Mouse (Mus musculus) heart, adult 2 months (tissue): ENCODE measurements at regions not wholly inside any gene's neighbourhood (a gene's known extent, or its start where the extent isn't known, plus 50 kb on each side); places are given as distances from the start of the nearest gene placed in this dataset.

Experiments used
- DNase-seq, 2 experiments: peaks; one replicate each; pipeline ENCODE4 v3.0.0; 2021
- H3K27ac ChIP-seq: fragments of 200-600 bp; 2 replicates; pipeline ENCODE4 v1.8.1; 2022
- H3K27me3 ChIP-seq: fragments of 200-500 bp; 2 replicates; pipeline ENCODE4 v1.6.1; 2012; ENCODE audit warnings: mild to moderate bottlenecking, low read length, inconsistent platforms, mixed read lengths; ENCODE audit not compliant: control insufficient read depth, insufficient read depth
- H3K36me3 ChIP-seq: fragments of 200-500 bp; 2 replicates; pipeline ENCODE4 v1.6.1; 2012; ENCODE audit warnings: low read length, inconsistent platforms; ENCODE audit not compliant: control insufficient read depth, insufficient read depth
- H3K4me1 ChIP-seq: fragments of 200-500 bp; 2 replicates; pipeline ENCODE4 v1.6.1; 2011; ENCODE audit warnings: low read length; ENCODE audit not compliant: control insufficient read depth, insufficient read depth
- H3K4me3 ChIP-seq: fragments of 200-600 bp; 2 replicates; pipeline ENCODE4 v1.8.1; 2022
- H3K79me2 ChIP-seq: fragments of 200-500 bp; replicated peaks from 2 replicates; pipeline ENCODE4 v1.6.1; 2012; ENCODE audit warnings: mild to moderate bottlenecking, inconsistent platforms, low read length, moderate library complexity, mixed read lengths; ENCODE audit not compliant: control insufficient read depth, insufficient read depth
- H3K9ac ChIP-seq: fragments of 200-500 bp; 2 replicates; pipeline ENCODE4 v1.6.1; 2012; ENCODE audit warnings: low read depth, mild to moderate bottlenecking, control low read depth, inconsistent platforms, low read length, mixed read lengths
- CTCF ChIP-seq: fragments of 200-600 bp; IDR thresholded peaks from 2 replicates; pipeline ENCODE4 v1.8.1; 2022; ENCODE audit warnings: antibody characterized with exemption, mild to moderate bottlenecking, moderate library complexity
- EP300 ChIP-seq: fragments of 200-500 bp; IDR thresholded peaks from 2 replicates; pipeline ENCODE4 v1.6.1; 2011; ENCODE audit warnings: low read depth, low read length, control low read depth; ENCODE audit not compliant: insufficient read depth
- POLR2A ChIP-seq: fragments of 200-500 bp; IDR thresholded peaks from 2 replicates; pipeline ENCODE4 v1.6.1; 2011; ENCODE audit warnings: mild to moderate bottlenecking, low read depth, low read length, control low read depth; ENCODE audit not compliant: insufficient read depth
- WGBS: fragments of 180-500 bp; shearing (Covaris S2); methylation state at CpG from one replicate; pipeline ENCODE4 v1.1.7; 2018; 5-methylcytosine and 5-hydroxymethylcytosine counted together
- intact Hi-C: fragments of 180-260 bp; cut with DNase I; formaldehyde crosslinking; loops from one replicate; pipeline ENCODE4 v1.15.1; 2025

- TF ChIP-seq CTCF, result no peak
- no peak for TF ChIP-seq EP300
- TF ChIP-seq POLR2A, result no peak
- peaks cover 8% of the 10 kb centered on the region for H3K4me1 ChIP-seq
- H3K4me3 ChIP-seq, result peak overlapping the region; percentile 23
- H3K36me3 ChIP-seq, result 0 out of 2 replicates have a peak, but pooled peaks cover 2% of the 10 kb centered on the region
- 31% methylated on average over 18 of the region's 18 CpGs for WGBS
- DNase-seq, result no peak
- intact Hi-C loops, result no loop called here
- H3K9ac ChIP-seq, result no peak overlapping the region
- H3K27me3 ChIP-seq, result no peaks in the 10 kb centered on the region
- H3K27ac ChIP-seq, result no peak overlapping the region
- peaks cover 6% of the 10 kb centered on the region for H3K79me2 ChIP-seq
Measured at GRCm38 (mm10) chr13:107847179-107848012, 196.8 kb upstream of the Smim15 start.

GRCm38 (mm10) chr13:107846621-107847178 lies 197.5 kb upstream of the Smim15 start:
- 48% methylated on average over 10 of the region's 10 CpGs for WGBS

GRCm38 (mm10) chr13:107845838-107846237 lies 198.4 kb upstream of the Smim15 start:
- intact Hi-C loops, result no loop called here
- H3K27ac ChIP-seq, result no peak overlapping the region
- TF ChIP-seq CTCF, result no peak
- TF ChIP-seq POLR2A, result no peak
- TF ChIP-seq EP300, result no peak
- H3K36me3 ChIP-seq, result 0 out of 2 replicates have a peak, but pooled peaks cover 2% of the 10 kb centered on the region
- 86% methylated on average over 4 of the region's 4 CpGs for WGBS
- no peaks in the 10 kb centered on the region for H3K27me3 ChIP-seq
- no peak overlapping the region for H3K9ac ChIP-seq
- H3K79me2 ChIP-seq, result peaks cover 10% of the 10 kb centered on the region
- no peak for DNase-seq
- H3K4me3 ChIP-seq, result no peak overlapping the region
- peaks cover 8% of the 10 kb centered on the region for H3K4me1 ChIP-seq

More at GRCm38 (mm10) chr13:107846621-107847178, 197.5 kb upstream of the Smim15 start:
- no peaks in the 10 kb centered on the region for H3K27me3 ChIP-seq
- H3K9ac ChIP-seq, result no peak overlapping the region
- peaks cover 6% of the 10 kb centered on the region for H3K79me2 ChIP-seq
- DNase-seq, result no peak
- no peak overlapping the region for H3K27ac ChIP-seq
- intact Hi-C loops, result no loop called here
- 0 out of 2 replicates have a peak, but pooled peaks cover 2% of the 10 kb centered on the region for H3K36me3 ChIP-seq
- TF ChIP-seq CTCF, result no peak
- no peak for TF ChIP-seq EP300
- TF ChIP-seq POLR2A, result no peak
- H3K4me3 ChIP-seq, result peak overlapping the region; percentile 23
- H3K4me1 ChIP-seq, result peaks cover 8% of the 10 kb centered on the region

GRCm38 (mm10) chr13:107844085-107844484 lies 200.2 kb upstream of the Smim15 start:
- no peak overlapping the region for H3K9ac ChIP-seq
- TF ChIP-seq CTCF, result no peak
- no peak for TF ChIP-seq EP300
- no peak for TF ChIP-seq POLR2A
- H3K27me3 ChIP-seq, result no peaks in the 10 kb centered on the region
- H3K4me3 ChIP-seq, result no peak overlapping the region
- 84% methylated on average over 4 of the region's 4 CpGs for WGBS
- H3K4me1 ChIP-seq, result peaks cover 8% of the 10 kb centered on the region
- intact Hi-C loops, result no loop called here
- 0 out of 2 replicates have a peak, but pooled peaks cover 2% of the 10 kb centered on the region for H3K36me3 ChIP-seq
- peaks cover 10% of the 10 kb centered on the region for H3K79me2 ChIP-seq
- no peak overlapping the region for H3K27ac ChIP-seq
- no peak for DNase-seq

- intact Hi-C loops, result no loop called here
- Histone ChIP-seq H3K9ac (no peak overlapping the region), H3K79me2 (peaks cover 11% of the 10 kb centered on the region), H3K36me3 (peaks cover 2% of the 10 kb centered on the region; the same call in 1 of the 2 replicates), H3K27me3 (no peaks in the 10 kb centered on the region), H3K4me1 (peaks cover 14% of the 10 kb centered on the region), H3K4me3 (no peak overlapping the region), H3K27ac (no peak overlapping the region)
- no peak for TF ChIP-seq CTCF
- no peak for TF ChIP-seq EP300
- TF ChIP-seq POLR2A, result no peak
- WGBS, result 70% methylated on average over 9 of the region's 9 CpGs
- peak in 1 of 2 experiments; percentile 52 for DNase-seq
Measured at GRCm38 (mm10) chr13:107838126-107838715, 206.0 kb upstream of the Smim15 start.

- intact Hi-C loops, result no loop called here
- no peak overlapping the region; the same call in 1 of the 2 replicates for H3K27ac ChIP-seq
- H3K79me2 ChIP-seq, result peaks cover 9% of the 10 kb centered on the region
- peaks cover 2% of the 10 kb centered on the region; the same call in 1 of the 2 replicates for H3K36me3 ChIP-seq
- H3K4me3 ChIP-seq, result no peak overlapping the region
- TF ChIP-seq CTCF (no peak), POLR2A (no peak), EP300 (no peak)
- H3K27me3 ChIP-seq, result no peaks in the 10 kb centered on the region
- WGBS, result 49% methylated on average over 5 of the region's 5 CpGs
- no peak overlapping the region for H3K9ac ChIP-seq
- peaks cover 14% of the 10 kb centered on the region for H3K4me1 ChIP-seq
- DNase-seq, result peak in 1 of 2 experiments; percentile 20
Measured at GRCm38 (mm10) chr13:107837206-107837952, 206.9 kb upstream of the Smim15 start.
